Mouse (Mus musculus): ENCODE results near the gene Entpd7.

The Entpd7 gene

GRCm38 (mm10) chr19:43674730-43675524 lies 14.5 kb upstream of the Entpd7 start, which contains the start of gene Slc25a28:
Gene Slc25a28, minus strand, starts transcription at chr19:43674881.
- DNase-seq (ENCODE audit: low read depth, low spot score) = peak; percentile 100

- DNase-seq (ENCODE audit: low read depth, low spot score) = peak; percentile 42
These were observed 13.7 kb upstream of the Entpd7 start for GRCm38 (mm10) chr19:43675525-43676400.

DNA sequence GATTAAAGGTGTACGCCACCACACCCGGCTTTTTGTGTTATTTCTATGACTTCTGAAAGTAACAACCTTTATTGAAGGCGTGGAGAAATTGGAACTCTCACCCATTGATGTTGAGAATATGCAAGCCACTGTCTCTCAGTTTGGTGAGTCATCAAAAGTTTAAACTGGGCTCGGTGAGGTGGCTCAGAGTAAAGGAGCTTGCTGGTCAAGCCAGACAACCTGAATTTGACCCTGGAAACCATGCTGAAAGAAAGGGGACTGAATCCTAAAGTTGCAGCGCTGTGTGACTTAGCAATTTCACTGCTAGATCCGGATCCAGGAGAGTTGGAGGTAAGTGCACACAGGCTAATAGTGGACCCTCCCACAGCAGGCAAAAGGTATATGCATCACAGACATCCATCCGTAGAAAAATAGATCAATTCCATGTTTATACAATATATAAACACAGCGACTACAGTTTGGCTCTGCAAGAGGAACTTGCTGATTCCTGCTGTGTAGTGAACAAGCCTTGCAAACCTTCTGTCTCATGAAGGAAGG lies 10.9 kb upstream of the Entpd7 start:
- DNase-seq (ENCODE audit: low read depth, low spot score) = no peak

DNA sequence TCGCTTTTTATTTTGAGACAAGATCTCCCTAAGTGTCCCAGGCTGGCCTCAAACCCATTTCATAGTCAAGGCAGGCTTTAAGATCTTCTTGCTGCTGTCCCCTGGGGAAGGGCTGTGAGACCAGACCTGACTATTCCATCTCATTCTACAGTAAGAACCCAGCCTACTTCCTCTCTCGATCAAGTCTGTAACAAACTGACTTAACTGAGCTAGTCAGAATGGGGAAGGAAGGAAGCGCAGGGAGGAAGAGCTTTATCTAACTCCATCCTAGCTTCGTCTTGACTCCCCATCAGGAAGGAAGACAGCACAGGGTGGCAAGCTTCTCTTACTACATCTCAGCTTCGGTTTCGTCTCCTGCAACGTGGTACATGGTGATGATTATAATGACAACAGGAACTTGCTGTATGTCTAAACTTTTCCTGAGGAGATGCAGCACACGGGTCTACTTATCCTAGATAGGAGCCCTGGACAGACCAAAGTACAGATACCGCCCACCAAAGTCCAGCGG lies 9.9 kb upstream of the Entpd7 start:
- DNase-seq (ENCODE audit: low read depth, low spot score) = no peak

GRCm38 (mm10) chr19:43681541-43681940 lies 7.9 kb upstream of the Entpd7 start:
- DNase-seq (ENCODE audit: low read depth, low spot score) = no peak

DNA sequence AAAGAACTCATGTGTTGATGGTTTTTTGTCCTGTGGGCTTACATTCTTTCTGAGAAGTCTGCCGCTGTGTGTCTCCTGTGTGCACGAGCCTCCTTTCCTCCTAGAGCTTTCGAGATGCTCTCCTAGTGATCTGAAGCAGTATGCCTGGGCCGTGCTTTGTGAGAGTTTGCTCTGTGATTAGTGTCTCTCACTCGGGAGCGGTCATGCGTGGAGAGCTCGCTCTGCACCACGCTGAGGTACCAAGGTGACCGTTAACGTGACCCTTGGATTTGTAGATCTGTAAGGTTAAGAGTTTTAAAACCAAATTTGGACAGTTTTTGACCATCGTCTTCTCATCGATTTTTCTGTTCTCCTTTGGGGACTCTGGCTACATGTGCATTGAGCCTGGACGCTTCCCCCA lies 3.3 kb downstream of the Entpd7 start:
- no peak for DNase-seq (ENCODE audit: low read depth, low spot score)

- no peak for DNase-seq (ENCODE audit: low read depth, low spot score)
These were observed 6.1 kb downstream of the Entpd7 start for GRCm38 (mm10) chr19:43695514-43695964.

GRCm38 (mm10) chr19:43697666-43698370 lies 8.3 kb downstream of the Entpd7 start:
- no peak for DNase-seq (ENCODE audit: low read depth, low spot score)

DNA sequence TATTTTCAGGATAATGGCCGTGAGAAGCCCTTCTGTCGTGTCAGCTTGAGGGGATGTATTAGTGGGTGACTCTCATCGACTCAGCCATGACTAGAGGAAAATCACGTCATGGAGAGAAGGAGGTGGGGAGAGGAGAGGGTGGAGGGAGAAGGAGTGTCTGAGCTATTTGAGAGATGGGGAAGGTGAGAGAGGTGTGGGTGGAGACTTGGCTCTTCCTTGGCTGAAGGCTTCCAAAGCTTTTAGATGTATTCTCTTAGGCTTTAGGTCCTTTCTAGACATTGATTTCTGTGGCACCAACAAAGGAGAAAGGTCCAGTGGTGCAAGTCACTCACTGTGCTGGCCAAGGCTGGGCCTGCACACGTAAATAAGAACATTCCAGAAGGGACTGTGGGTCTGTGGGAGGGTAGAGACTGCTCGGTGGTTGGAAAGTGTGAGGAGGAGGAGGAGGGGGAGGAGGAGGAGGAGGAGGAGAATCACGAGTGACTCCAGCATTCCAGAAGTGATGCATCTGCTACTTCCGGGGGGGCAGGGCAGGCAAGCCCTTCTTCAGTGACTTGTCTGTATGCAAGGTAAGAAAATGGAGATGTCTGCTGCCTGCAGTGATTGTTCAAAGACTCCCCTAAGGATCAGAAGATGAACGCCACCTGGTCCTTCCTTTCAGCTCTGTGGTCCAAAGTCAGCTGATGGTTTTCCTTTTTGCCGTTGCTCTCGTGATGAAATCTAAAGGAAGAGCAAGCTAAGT lies 9.7 kb downstream of the Entpd7 start:
- no peak for DNase-seq (ENCODE audit: low read depth, low spot score)

- no peak for DNase-seq (ENCODE audit: low read depth, low spot score)
These were observed 10.3 kb downstream of the Entpd7 start for GRCm38 (mm10) chr19:43699763-43700155.

- DNase-seq (ENCODE audit: low read depth, low spot score) = no peak
These were observed 14.7 kb downstream of the Entpd7 start for GRCm38 (mm10) chr19:43704211-43704610.

GRCm38 (mm10) chr19:43704787-43705497 lies 15.5 kb downstream of the Entpd7 start:
- no peak for DNase-seq (ENCODE audit: low read depth, low spot score)

DNA sequence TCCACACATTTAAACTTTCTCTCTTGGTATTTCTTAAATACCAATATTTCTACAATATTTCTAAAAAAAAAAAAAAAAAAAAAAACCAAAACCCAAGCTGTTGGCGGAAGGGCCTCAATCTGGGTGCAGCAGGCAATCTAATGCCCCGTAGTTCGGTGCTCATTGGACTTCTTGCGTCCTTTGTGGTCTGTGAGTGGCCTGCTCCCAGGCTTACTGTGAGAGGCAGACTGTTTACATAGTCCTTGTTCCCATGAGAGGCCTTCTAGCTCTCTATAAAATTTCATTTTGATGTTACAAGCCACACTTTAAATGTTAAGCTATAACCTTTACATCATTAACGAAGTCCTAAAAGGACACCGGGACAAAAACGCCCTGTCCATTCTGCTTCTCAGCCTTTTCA lies 18.7 kb downstream of the Entpd7 start:
- DNase-seq (ENCODE audit: low read depth, low spot score) = no peak

DNA sequence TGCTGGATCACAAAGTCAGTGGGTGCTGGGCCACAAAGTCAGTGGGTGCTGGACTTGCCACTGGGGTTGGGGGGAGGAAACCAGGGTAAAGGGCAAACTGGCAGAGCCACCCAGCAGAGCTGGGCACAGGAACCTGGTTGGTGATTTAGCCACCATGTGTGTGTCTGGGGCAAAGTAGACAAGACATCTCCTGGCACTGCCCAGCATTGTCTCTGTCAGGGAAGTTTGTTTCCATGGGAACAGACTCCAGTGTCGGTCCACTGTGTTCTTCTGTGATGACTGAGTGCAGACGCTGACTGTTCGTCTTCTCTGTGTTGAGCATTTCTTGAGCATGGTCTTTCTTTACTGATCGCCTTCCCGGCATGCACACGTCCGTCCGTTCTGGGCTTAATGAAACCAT lies 19.8 kb downstream of the Entpd7 start:
- DNase-seq (ENCODE audit: low read depth, low spot score) = no peak

GRCm38 (mm10) chr19:43711159-43711916 lies 21.9 kb downstream of the Entpd7 start:
- DNase-seq (ENCODE audit: low read depth, low spot score) = no peak

DNA sequence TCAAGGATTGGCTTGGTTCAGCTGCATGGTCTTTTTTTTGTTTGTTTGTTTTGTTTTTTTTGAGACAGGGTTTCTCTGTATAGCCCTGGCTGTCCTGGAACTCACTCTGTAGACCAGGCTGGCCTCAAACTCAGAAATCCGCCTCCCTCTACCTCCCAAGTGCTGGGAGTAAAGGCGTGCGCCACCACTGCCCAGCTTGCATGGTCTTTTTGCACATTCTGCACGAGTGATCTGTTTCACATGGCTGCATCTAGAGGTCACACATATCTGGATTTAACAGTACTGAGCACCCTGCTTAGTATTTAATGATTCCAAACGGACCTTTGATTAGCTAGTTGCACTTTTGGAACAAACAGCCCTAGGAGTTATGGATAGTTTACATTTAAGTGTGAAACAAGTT lies 22.5 kb downstream of the Entpd7 start:
- DNase-seq (ENCODE audit: low read depth, low spot score) = no peak

- DNase-seq (ENCODE audit: low read depth, low spot score) = no peak
These were observed 30.6 kb downstream of the Entpd7 start for GRCm38 (mm10) chr19:43720061-43720460.

GRCm38 (mm10) chr19:43722891-43723290 lies 33.4 kb downstream of the Entpd7 start:
- DNase-seq (ENCODE audit: low read depth, low spot score) = no peak

GRCm38 (mm10) chr19:43723501-43723900 lies 34.0 kb downstream of the Entpd7 start:
- no peak for DNase-seq (ENCODE audit: low read depth, low spot score)

Data from mesoderm, embryonic 11.5 days (tissue).